In the genomic region with DNA sequence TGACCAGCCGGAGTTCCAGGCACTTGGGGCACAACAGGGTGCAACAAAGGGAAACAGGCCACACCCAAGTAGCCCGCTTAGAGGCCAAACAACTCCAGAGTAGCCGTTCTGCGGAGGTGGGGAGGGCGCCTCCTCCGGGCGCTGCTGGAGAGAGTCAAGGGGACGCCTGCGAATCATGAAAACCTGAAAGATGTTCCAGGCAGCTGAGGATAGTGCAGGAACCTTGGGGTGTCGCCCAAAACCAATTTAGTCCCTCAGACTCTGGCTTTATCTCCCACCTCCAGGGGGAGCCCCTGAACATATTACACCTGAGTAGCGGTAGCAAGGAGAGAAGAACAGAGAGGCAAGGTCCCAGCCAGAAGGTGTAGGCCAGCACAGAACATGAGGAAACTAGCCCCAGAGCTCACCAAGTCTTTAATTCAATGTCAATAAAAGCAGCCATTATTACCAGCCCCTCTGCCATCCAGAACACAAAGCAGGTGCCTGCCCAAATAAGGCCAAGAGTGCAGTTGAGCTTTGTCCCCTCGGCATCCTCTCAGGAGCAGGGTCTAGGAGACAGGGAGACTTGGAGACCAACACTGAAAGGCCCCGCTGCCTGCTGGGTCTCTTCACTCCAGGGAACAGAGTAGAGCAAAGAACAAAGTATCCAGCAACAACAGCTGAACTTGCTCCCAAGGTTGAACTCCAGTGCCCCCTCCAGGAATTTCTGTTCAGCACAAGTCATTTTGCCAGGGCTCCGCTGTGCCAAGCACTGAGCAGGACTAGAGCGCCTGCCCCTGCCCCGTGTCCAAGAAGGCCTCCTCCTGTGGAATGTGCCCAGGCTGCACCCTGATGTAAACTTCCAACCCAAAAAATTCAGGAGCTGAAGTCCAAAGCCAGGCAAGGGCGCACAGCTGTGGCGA, we compare ENCODE assay signal across 8 mouse cellular contexts. TPM values are rescaled to one million over a fixed set of nuclear protein-coding genes. Genes with fewer than 3 reads are reported as not detected.
DNase-seq lines count a peak whose midpoint lies in the region; ATAC-seq and TF ChIP-seq lines count a peak whose summit lies in the region.

No protein-coding gene starts in this region.

- no peak overlapping the region for H3K9ac ChIP-seq in forebrain, embryonic 14.5 days (ENCODE audit: low read length)
- no peak overlapping the region for H3K9ac ChIP-seq in hindbrain, embryonic 15.5 days
- no peak overlapping the region for H3K9ac ChIP-seq in midbrain, embryonic 11.5 days (ENCODE audit: low read length)
- H3K9ac ChIP-seq in stomach, embryonic 15.5 days: no peak overlapping the region

- no peaks in the 10 kb centered on the region for H3K36me3 ChIP-seq in forebrain, embryonic 14.5 days (ENCODE audit: control insufficient read depth, insufficient read depth, low read length)
- no peaks in the 10 kb centered on the region for H3K36me3 ChIP-seq in hindbrain, embryonic 15.5 days
- no peaks in the 10 kb centered on the region for H3K36me3 ChIP-seq in midbrain, embryonic 11.5 days (ENCODE audit: control insufficient read depth, insufficient read depth, low read length)
- H3K36me3 ChIP-seq in stomach, embryonic 15.5 days: no peaks in the 10 kb centered on the region

- no peak overlapping the region for H3K27ac ChIP-seq in cerebellum, adult 2 months (ENCODE audit: insufficient read depth, low read length)
- H3K27ac ChIP-seq in forebrain, embryonic 14.5 days (ENCODE audit: low read depth, low read length): no peak overlapping the region
- no peak overlapping the region for H3K27ac ChIP-seq in hindbrain, embryonic 15.5 days (replicated peaks)
- H3K27ac ChIP-seq in left cerebral cortex, adult 2 months: no peak overlapping the region
- H3K27ac ChIP-seq in midbrain, embryonic 11.5 days (ENCODE audit: low read depth, low read length): no peak overlapping the region
- H3K27ac ChIP-seq in stomach, embryonic 15.5 days: no peak overlapping the region

- no peaks in the 10 kb centered on the region for H3K9me3 ChIP-seq in forebrain, embryonic 14.5 days (replicated peaks; ENCODE audit: control insufficient read depth, low read length)
- H3K9me3 ChIP-seq in hindbrain, embryonic 15.5 days: no peaks in the 10 kb centered on the region
- no peaks in the 10 kb centered on the region for H3K9me3 ChIP-seq in midbrain, embryonic 11.5 days (ENCODE audit: control insufficient read depth, low read length)
- no peaks in the 10 kb centered on the region for H3K9me3 ChIP-seq in stomach, embryonic 15.5 days

- 7% methylated on average over 18 of the region's 18 CpGs for WGBS in cerebellum, adult 2 months
- 5% methylated on average over 18 of the region's 18 CpGs for WGBS in forebrain, embryonic 14.5 days
- 5% methylated on average over 18 of the region's 18 CpGs for WGBS in hindbrain, embryonic 15.5 days
- 12% methylated on average over 18 of the region's 18 CpGs for WGBS in midbrain, embryonic 11.5 days
- 10% methylated on average over 18 of the region's 18 CpGs for WGBS in stomach, embryonic 15.5 days

- H3K4me3 ChIP-seq in cerebellum, adult 2 months (replicated peaks; ENCODE audit: insufficient read depth, low read depth, low read length): no peak overlapping the region
- H3K4me3 ChIP-seq in forebrain, embryonic 14.5 days (ENCODE audit: low read depth, low read length): no peak overlapping the region
- H3K4me3 ChIP-seq in hindbrain, embryonic 15.5 days: no peak overlapping the region
- no peak overlapping the region for H3K4me3 ChIP-seq in left cerebral cortex, adult 2 months
- no peak overlapping the region for H3K4me3 ChIP-seq in midbrain, embryonic 11.5 days (ENCODE audit: low read depth, low read length)
- H3K4me3 ChIP-seq in stomach, embryonic 15.5 days (replicated peaks): no peak overlapping the region

- peak; percentile 42; the same call in 1 of the 2 replicates for TF ChIP-seq CTCF in cerebellum, adult 2 months (IDR thresholded peaks at IDR 0.05; ENCODE audit: borderline replicate concordance, insufficient read depth, low read depth, low read length)
- TF ChIP-seq CTCF in left cerebral cortex, adult 2 months (IDR thresholded peaks at IDR 0.05): peak; percentile 40

- intact Hi-C loops in left cerebral cortex, adult 2 months (cut with DNase I): loop anchor here (1.0 kb wide), 4 partner anchors 75 to 416 kb away; no protein-coding TSS in a partner anchor

- H3K4me1 ChIP-seq in cerebellum, adult 2 months (ENCODE audit: control insufficient read depth, insufficient read depth, low read length): no peaks in the 10 kb centered on the region; the same call in 1 of the 2 replicates
- H3K4me1 ChIP-seq in forebrain, embryonic 14.5 days (ENCODE audit: control insufficient read depth, insufficient read depth, low read length): no peaks in the 10 kb centered on the region
- peaks cover 44% of the 10 kb centered on the region for H3K4me1 ChIP-seq in hindbrain, embryonic 15.5 days (replicated peaks)
- peaks cover 19% of the 10 kb centered on the region for H3K4me1 ChIP-seq in midbrain, embryonic 11.5 days (ENCODE audit: control insufficient read depth, insufficient read depth, low read length)
- H3K4me1 ChIP-seq in stomach, embryonic 15.5 days: peaks cover 24% of the 10 kb centered on the region

- ATAC-seq in forebrain, embryonic 14.5 days: peak; percentile 21
- ATAC-seq in hindbrain, embryonic 15.5 days (ENCODE audit: low FRiP score, low read depth): no peak
- ATAC-seq in midbrain, embryonic 11.5 days (ENCODE audit: low FRiP score): peak; percentile 20; the same call in 1 of the 2 replicates
- ATAC-seq in stomach, embryonic 15.5 days (ENCODE audit: insufficient read depth, low FRiP score, low read depth): no peak

- H3K4me2 ChIP-seq in forebrain, embryonic 14.5 days (ENCODE audit: low read length): no peak overlapping the region
- H3K4me2 ChIP-seq in hindbrain, embryonic 15.5 days: peak overlapping the region; percentile 98; the same call in 1 of the 2 replicates
- no peak overlapping the region for H3K4me2 ChIP-seq in midbrain, embryonic 11.5 days
- H3K4me2 ChIP-seq in stomach, embryonic 15.5 days: peak overlapping the region; percentile 99; the same call in 1 of the 2 replicates

- no peak for TF ChIP-seq POLR2A in cerebellum, adult 2 months (IDR thresholded peaks at IDR 0.05; ENCODE audit: borderline replicate concordance, insufficient read depth, low read length)

- peaks cover 2% of the 10 kb centered on the region; the same call in 1 of the 2 replicates for H3K27me3 ChIP-seq in cerebellum, adult 2 months (ENCODE audit: control insufficient read depth, insufficient read depth, low read length)
- H3K27me3 ChIP-seq in forebrain, embryonic 14.5 days (replicated peaks; ENCODE audit: control insufficient read depth, insufficient read depth, low read length): 0 out of 2 replicates have a peak, but pooled peaks cover 10% of the 10 kb centered on the region
- peaks cover 12% of the 10 kb centered on the region; the same call in 1 of the 2 replicates for H3K27me3 ChIP-seq in hindbrain, embryonic 15.5 days
- peaks cover 12% of the 10 kb centered on the region for H3K27me3 ChIP-seq in midbrain, embryonic 11.5 days (ENCODE audit: control insufficient read depth, insufficient read depth, low read length)
- H3K27me3 ChIP-seq in stomach, embryonic 15.5 days (replicated peaks): 0 out of 2 replicates have a peak, but pooled peaks cover 4% of the 10 kb centered on the region

- peak; percentile 29 to 34 for DNase-seq in cerebellum, adult 2 months
- no peak for DNase-seq in cerebellum, adult 8-10 months
- DNase-seq in adrenal gland, postnatal 25 days: peak; percentile 66
- peak; percentile 73 for DNase-seq in forebrain, embryonic 14.5 days (ENCODE audit: low spot score)
- peak; percentile 53 to 59 for DNase-seq in left cerebral cortex, adult 2 months (ENCODE audit: extremely low spot score in 1 of 2, low spot score in 2 of 2)
- peak; percentile 93 for DNase-seq in midbrain, embryonic 11.5 days (ENCODE audit: low spot score, missing footprints)

RNA-seq across cellular contexts. Expression of a gene that starts 0.8 kb away (rescaled TPM):
- polyA plus RNA-seq in cerebellum, adult 2 months (2012; rRNA removed): 8.0 and 8.7 TPM in 2 replicates
- 13.2 and 13.4 TPM in 2 replicates for total RNA-seq in adrenal gland, postnatal 25 days (2021)
- 5.1 and 6.6 TPM in 2 replicates for polyA plus RNA-seq in forebrain, embryonic 14.5 days (2014; fragmentation: Nextera tagmentation; extraction: Ambion mirVana)
- 13.4 and 15.4 TPM in 2 replicates for polyA plus RNA-seq in hindbrain, embryonic 15.5 days (2015; fragmentation: Nextera tagmentation; extraction: Ambion mirVana)
- 10 to 100 TPM; 39.3 to 39.7 TPM for total RNA-seq in left cerebral cortex, adult 2 months (2021)
- polyA plus RNA-seq in midbrain, embryonic 11.5 days (2014; fragmentation: Nextera tagmentation; extraction: Ambion mirVana): 6.7 and 7.3 TPM in 2 replicates
- polyA plus RNA-seq in stomach, embryonic 15.5 days (2015; fragmentation: Nextera tagmentation; extraction: Ambion mirVana): 13.7 TPM in 2 replicates

Comparison
In these comparisons a context has a peak if more than half of its experiments do, and no peak if none do; other contexts are left out.
1. ATAC-seq: peak in forebrain, embryonic 14.5 days (single experiment) and midbrain, embryonic 11.5 days (single experiment); none in hindbrain, embryonic 15.5 days (single experiment) and stomach, embryonic 15.5 days (single experiment).
2. H3K4me2 ChIP-seq: peak in hindbrain, embryonic 15.5 days (single experiment) and stomach, embryonic 15.5 days (single experiment); none in forebrain, embryonic 14.5 days (single experiment) and midbrain, embryonic 11.5 days (single experiment).